Mouse (Mus musculus) olfactory bulb, adult 2 months (tissue): ENCODE data around the gene Tfap4. TPM values are rescaled to one million over a fixed set of nuclear protein-coding genes. Genes with fewer than 3 reads are reported as not detected.

Source experiments
- H3K27ac ChIP-seq: fragments of 200-500 bp; 2 replicates; pipeline ENCODE4 v1.5.1; 2012; ENCODE audit warnings: low read depth, low read length; ENCODE audit not compliant: insufficient read depth
- H3K4me1 ChIP-seq: fragments of 200-500 bp; 2 replicates; pipeline ENCODE4 v1.6.1; 2012; ENCODE audit warnings: low read length; ENCODE audit not compliant: control insufficient read depth, insufficient read depth
- H3K4me3 ChIP-seq: fragments of 200-500 bp; 2 replicates; pipeline ENCODE4 v1.5.1; 2012; ENCODE audit warnings: mild to moderate bottlenecking, low read depth, low read length, moderate library complexity; ENCODE audit not compliant: insufficient read depth
- CTCF ChIP-seq: fragments of 200-500 bp; IDR thresholded peaks from 2 replicates; pipeline ENCODE4 v1.5.1; 2012; ENCODE audit warnings: low read depth, mild to moderate bottlenecking, low read length, moderate library complexity; ENCODE audit not compliant: insufficient read depth
- POLR2A ChIP-seq: fragments of 200-500 bp; IDR thresholded peaks from 2 replicates; pipeline ENCODE4 v1.6.1; 2012; ENCODE audit warnings: mild to moderate bottlenecking, low read depth, low read length, moderate library complexity; ENCODE audit not compliant: insufficient read depth
- WGBS: fragments of 180-500 bp; shearing (Covaris S2); methylation state at CpG from one replicate; pipeline ENCODE4 v1.1.7; 2018; 5-methylcytosine and 5-hydroxymethylcytosine counted together
- polyA plus RNA-seq: library from polyadenylated mRNA; stranded (reverse); fragments of >200 nt; gene quantifications from 2 replicates; pipeline ENCODE4 v1.2.4, GENCODE M21; 2012; ENCODE audit warnings: low replicate concordance; ENCODE audit not compliant: missing spikeins, insufficient read depth, insufficient read length

The Tfap4 gene
- polyA plus RNA-seq, 1 experiment, result not detected

- Histone ChIP-seq H3K27ac (no peak overlapping the region), H3K4me1 (peaks cover 9% of the 10 kb centered on the region; the same call in 1 of the 2 replicates), H3K4me3 (no peak overlapping the region)
- WGBS, result 94% methylated on average over 8 of the region's 8 CpGs
- TF ChIP-seq CTCF, result no peak
- no peak for TF ChIP-seq POLR2A
Observed at GRCm38 (mm10) chr16:4546838-4547237, 12.8 kb downstream of the Tfap4 start.

GRCm38 (mm10) chr16:4544845-4545244 lies 14.8 kb downstream of the Tfap4 start:
- TF ChIP-seq CTCF, result no peak
- TF ChIP-seq POLR2A, result no peak
- WGBS, result 81% methylated on average over 9 of the region's 9 CpGs
- Histone ChIP-seq H3K27ac (no peak overlapping the region), H3K4me3 (no peak overlapping the region), H3K4me1 (peaks cover 2% of the 10 kb centered on the region; the same call in 1 of the 2 replicates)

GRCm38 (mm10) chr16:4543266-4543665 lies 16.4 kb downstream of the Tfap4 start:
- Histone ChIP-seq H3K27ac (no peak overlapping the region), H3K4me1 (peaks cover 2% of the 10 kb centered on the region; the same call in 1 of the 2 replicates), H3K4me3 (no peak overlapping the region)
- WGBS, result 78% methylated on average over 3 of the region's 3 CpGs
- TF ChIP-seq POLR2A (no peak), CTCF (no peak)

GRCm38 (mm10) chr16:4542236-4542774 lies 17.3 kb downstream of the Tfap4 start:
- TF ChIP-seq POLR2A (no peak), CTCF (no peak)
- peak overlapping the region; percentile 8 for H3K4me3 ChIP-seq
- WGBS, result 32% methylated on average over 7 of the region's 7 CpGs
- 0 out of 2 replicates have a peak overlapping the region, but pooled peaks have one; percentile 31 for H3K27ac ChIP-seq
- peaks cover 7% of the 10 kb centered on the region; the same call in 1 of the 2 replicates for H3K4me1 ChIP-seq

- Histone ChIP-seq H3K4me1 (peaks cover 7% of the 10 kb centered on the region; the same call in 1 of the 2 replicates), H3K4me3 (peak within 1 kb of the TSS; percentile 56), H3K27ac (0 out of 2 replicates have a peak within 1 kb of the TSS, but pooled peaks have one; percentile 31)
- 1% methylated on average over 43 of the region's 43 CpGs for WGBS
- TF ChIP-seq CTCF (peak; percentile 68), POLR2A (peak; percentile 48; the same call in 1 of the 2 replicates)
Observed at GRCm38 (mm10) chr16:4541501-4542198, 18.0 kb downstream of the Tfap4 start, which contains the start of gene Srl. Srl (minus strand) TSS chr16:4541816.

GRCm38 (mm10) chr16:4541033-4541432 lies 18.6 kb downstream of the Tfap4 start:
- TF ChIP-seq CTCF (no peak), POLR2A (no peak)
- Histone ChIP-seq H3K4me1 (peaks cover 7% of the 10 kb centered on the region; the same call in 1 of the 2 replicates), H3K4me3 (no peak overlapping the region), H3K27ac (no peak overlapping the region)
- WGBS, result 66% methylated on average over 4 of the region's 4 CpGs

GRCm38 (mm10) chr16:4540064-4540775 lies 19.4 kb downstream of the Tfap4 start:
- peaks cover 7% of the 10 kb centered on the region; the same call in 1 of the 2 replicates for H3K4me1 ChIP-seq
- TF ChIP-seq POLR2A (no peak), CTCF (no peak)
- H3K27ac ChIP-seq, result no peak overlapping the region
- WGBS, result 60% methylated on average over 12 of the region's 12 CpGs
- H3K4me3 ChIP-seq, result no peak overlapping the region

GRCm38 (mm10) chr16:4539521-4539920 lies 20.1 kb downstream of the Tfap4 start:
- H3K4me3 ChIP-seq, result no peak overlapping the region
- WGBS, result 59% methylated on average over 4 of the region's 4 CpGs
- no peak for TF ChIP-seq POLR2A
- no peak for TF ChIP-seq CTCF
- peaks cover 7% of the 10 kb centered on the region; the same call in 1 of the 2 replicates for H3K4me1 ChIP-seq
- H3K27ac ChIP-seq, result no peak overlapping the region
